In the genomic region with DNA sequence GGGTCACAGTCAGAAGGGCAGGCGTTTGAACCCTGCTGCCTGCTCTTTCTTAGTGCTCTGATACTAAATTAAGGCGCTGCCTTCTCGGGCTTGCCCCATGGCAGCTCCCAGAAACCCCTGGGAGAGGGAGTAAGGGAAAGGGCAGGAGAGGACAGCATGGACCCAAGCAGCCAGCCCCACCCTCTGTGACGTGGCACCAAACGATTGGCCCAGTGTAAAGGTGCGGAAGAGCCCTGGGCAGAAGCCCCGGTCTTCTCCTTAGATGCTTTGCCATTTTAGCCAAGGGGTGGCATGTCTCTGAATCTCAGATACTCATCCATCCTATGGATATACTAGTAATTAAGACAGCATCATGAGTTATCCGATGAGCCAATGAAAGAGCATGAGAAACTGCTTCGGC, we compare ENCODE assay signal across 9 mouse cellular contexts. TPM values are rescaled to one million over a fixed set of nuclear protein-coding genes. Genes with fewer than 3 reads are reported as not detected.
A peak's percentile ranks its signal among the peaks of the same experiment; 100 is the strongest.
DNase-seq lines count a peak whose midpoint lies in the region; ATAC-seq and TF ChIP-seq lines count a peak whose summit lies in the region.
"Had no signal": no experiment of that assay in that cellular context is flagged by ENCODE, and none has a peak within 500 bp of the region (broad histone marks: within the 10 kb centered on the region; RNA-seq: fewer than 3 reads in every experiment).

No protein-coding gene starts in this region.

- no peaks in the 10 kb centered on the region for H3K36me3 ChIP-seq in forebrain, embryonic 11.5 days (ENCODE audit: control insufficient read depth, insufficient read depth, low read length)
- no peaks in the 10 kb centered on the region for H3K36me3 ChIP-seq in forebrain, postnatal 0 days (ENCODE audit: insufficient read depth)
- no peaks in the 10 kb centered on the region for H3K36me3 ChIP-seq in midbrain, embryonic 12.5 days
- H3K36me3 ChIP-seq in midbrain, postnatal 0 days (ENCODE audit: insufficient read depth, low read length) = no peaks in the 10 kb centered on the region
- H3K36me3 ChIP-seq in stomach, embryonic 16.5 days (ENCODE audit: control insufficient read depth, insufficient read depth, low read length) = no peaks in the 10 kb centered on the region
- H3K36me3 ChIP-seq: forebrain, embryonic 15.5 days had no signal

- H3K27ac ChIP-seq in forebrain, embryonic 11.5 days (ENCODE audit: low read depth, low read length) = no peak overlapping the region
- no peak overlapping the region for H3K27ac ChIP-seq in forebrain, postnatal 0 days (ENCODE audit: low read depth, low read length)
- peak overlapping the region; percentile 35; the same call in 1 of the 2 replicates for H3K27ac ChIP-seq in midbrain, embryonic 12.5 days (replicated peaks)
- no peak overlapping the region for H3K27ac ChIP-seq in midbrain, postnatal 0 days (ENCODE audit: low read depth, low read length)
- no peak overlapping the region for H3K27ac ChIP-seq in stomach, embryonic 16.5 days (ENCODE audit: low read length)
- H3K27ac ChIP-seq: forebrain, embryonic 15.5 days had no signal

- H3K4me1 ChIP-seq in forebrain, embryonic 11.5 days (replicated peaks; ENCODE audit: control insufficient read depth, insufficient read depth, low read length) = peaks cover 17% of the 10 kb centered on the region; the same call in 1 of the 2 replicates
- H3K4me1 ChIP-seq in forebrain, postnatal 0 days (ENCODE audit: insufficient read depth) = peaks cover 12% of the 10 kb centered on the region
- H3K4me1 ChIP-seq in midbrain, embryonic 12.5 days = peaks cover 33% of the 10 kb centered on the region
- no peaks in the 10 kb centered on the region for H3K4me1 ChIP-seq in midbrain, postnatal 0 days (ENCODE audit: insufficient read depth, low read length)
- H3K4me1 ChIP-seq in stomach, embryonic 16.5 days (ENCODE audit: control insufficient read depth, insufficient read depth, low read length) = no peaks in the 10 kb centered on the region; the same call in 1 of the 2 replicates

- no peak for ATAC-seq in forebrain, embryonic 11.5 days (replicated peaks; ENCODE audit: low FRiP score)
- no peak for ATAC-seq in forebrain, postnatal 0 days
- no peak for ATAC-seq in midbrain, embryonic 12.5 days (ENCODE audit: low FRiP score, low read depth)
- ATAC-seq in midbrain, postnatal 0 days (ENCODE audit: low FRiP score) = no peak
- ATAC-seq in stomach, embryonic 16.5 days (ENCODE audit: insufficient read depth, low FRiP score) = peak; percentile 75; the same call in 1 of the 2 replicates
- ATAC-seq: forebrain, embryonic 15.5 days had no signal

- H3K9me3 ChIP-seq in forebrain, embryonic 11.5 days (ENCODE audit: control insufficient read depth, low read length) = no peaks in the 10 kb centered on the region
- no peaks in the 10 kb centered on the region for H3K9me3 ChIP-seq in forebrain, postnatal 0 days (ENCODE audit: low read length)
- no peaks in the 10 kb centered on the region for H3K9me3 ChIP-seq in midbrain, embryonic 12.5 days
- no peaks in the 10 kb centered on the region for H3K9me3 ChIP-seq in midbrain, postnatal 0 days (ENCODE audit: low read length)
- H3K9me3 ChIP-seq in stomach, embryonic 16.5 days (replicated peaks; ENCODE audit: control insufficient read depth, low read length) = no peaks in the 10 kb centered on the region
- H3K9me3 ChIP-seq: forebrain, embryonic 15.5 days had no signal

- H3K4me3 ChIP-seq in forebrain, embryonic 11.5 days (ENCODE audit: low read depth, low read length) = no peak overlapping the region
- H3K4me3 ChIP-seq in forebrain, postnatal 0 days (ENCODE audit: low read depth, low read length) = no peak overlapping the region
- H3K4me3 ChIP-seq in midbrain, embryonic 12.5 days = no peak overlapping the region
- H3K4me3 ChIP-seq in midbrain, postnatal 0 days (ENCODE audit: low read depth, low read length) = no peak overlapping the region
- H3K4me3 ChIP-seq in stomach, embryonic 16.5 days (replicated peaks; ENCODE audit: low read length) = no peak overlapping the region
- H3K4me3 ChIP-seq: forebrain, embryonic 15.5 days had no signal

- no peak overlapping the region for H3K4me2 ChIP-seq in forebrain, embryonic 11.5 days (ENCODE audit: low read depth, low read length, severe bottlenecking)
- H3K4me2 ChIP-seq in forebrain, postnatal 0 days (ENCODE audit: low read depth) = no peak overlapping the region
- H3K4me2 ChIP-seq in midbrain, embryonic 12.5 days (replicated peaks) = no peak overlapping the region
- H3K4me2 ChIP-seq in midbrain, postnatal 0 days (ENCODE audit: low read depth, low read length, poor library complexity, severe bottlenecking) = no peak overlapping the region
- no peak overlapping the region for H3K4me2 ChIP-seq in stomach, embryonic 16.5 days (ENCODE audit: low read depth, low read length)
- H3K4me2 ChIP-seq: forebrain, embryonic 15.5 days had no signal

- 41% methylated on average over 9 of the region's 9 CpGs for WGBS in forebrain, embryonic 11.5 days
- WGBS in forebrain, postnatal 0 days = 51% methylated on average over 9 of the region's 9 CpGs
- 41% methylated on average over 9 of the region's 9 CpGs for WGBS in midbrain, embryonic 12.5 days
- 42% methylated on average over 9 of the region's 9 CpGs for WGBS in midbrain, postnatal 0 days
- 30% methylated on average over 9 of the region's 9 CpGs for WGBS in stomach, embryonic 16.5 days

- DNase-seq in forebrain, embryonic 11.5 days (ENCODE audit: low spot score) = peak; percentile 63
- no peak for DNase-seq in forebrain, postnatal 0 days
- no peak for DNase-seq in midbrain, postnatal 0 days (ENCODE audit: low spot score)
- DNase-seq in kidney, postnatal 4 days = peak; percentile 60 to 65
- DNase-seq in frontal cortex, adult 2 months (ENCODE audit: extremely low spot score in 1 of 2, low spot score in 1 of 2) = no peak
- DNase-seq in spleen, postnatal 14 days (ENCODE audit: low spot score in 2 of 2) = no peak

- H3K27me3 ChIP-seq in forebrain, embryonic 11.5 days (ENCODE audit: control insufficient read depth, insufficient read depth, low read length) = no peaks in the 10 kb centered on the region
- no peaks in the 10 kb centered on the region for H3K27me3 ChIP-seq in forebrain, postnatal 0 days (ENCODE audit: insufficient read depth, low read length)
- H3K27me3 ChIP-seq in midbrain, embryonic 12.5 days = no peaks in the 10 kb centered on the region
- no peaks in the 10 kb centered on the region for H3K27me3 ChIP-seq in midbrain, postnatal 0 days (ENCODE audit: insufficient read depth, low read length)
- H3K27me3 ChIP-seq in stomach, embryonic 16.5 days (ENCODE audit: control insufficient read depth, insufficient read depth, low read length) = no peaks in the 10 kb centered on the region
- H3K27me3 ChIP-seq: forebrain, embryonic 15.5 days had no signal

- H3K9ac ChIP-seq in forebrain, embryonic 11.5 days (ENCODE audit: low read length) = no peak overlapping the region
- no peak overlapping the region for H3K9ac ChIP-seq in forebrain, postnatal 0 days
- H3K9ac ChIP-seq in midbrain, embryonic 12.5 days (replicated peaks) = no peak overlapping the region
- no peak overlapping the region for H3K9ac ChIP-seq in midbrain, postnatal 0 days (replicated peaks; ENCODE audit: low read length, poor library complexity, severe bottlenecking)
- no peak overlapping the region for H3K9ac ChIP-seq in stomach, embryonic 16.5 days (ENCODE audit: low read length)
- H3K9ac ChIP-seq: forebrain, embryonic 15.5 days had no signal

- no peak for TF ChIP-seq CTCF in forebrain, postnatal 0 days (IDR thresholded peaks at IDR 0.05; ENCODE audit: low read depth)
- TF ChIP-seq CTCF in midbrain, postnatal 0 days (IDR thresholded peaks at IDR 0.05) = no peak

RNA-seq across cellular contexts. Expression of a gene that starts 21.3 kb away (rescaled TPM):
- 202 and 219 TPM in 2 replicates for polyA plus RNA-seq in forebrain, embryonic 11.5 days (2014; fragmentation: Nextera tagmentation; extraction: Ambion mirVana)
- total RNA-seq in forebrain, postnatal 0 days (2014; rRNA removed) = 53.8 and 65.9 TPM in 2 replicates
- polyA plus RNA-seq in forebrain, postnatal 0 days (2015; fragmentation: Nextera tagmentation; extraction: Ambion mirVana) = 48.2 and 49.9 TPM in 2 replicates
- 211 and 227 TPM in 2 replicates for polyA plus RNA-seq in midbrain, embryonic 12.5 days (2016; fragmentation: Nextera tagmentation; extraction: Ambion mirVana)
- total RNA-seq in midbrain, postnatal 0 days (2014; rRNA removed) = 72.5 and 82.9 TPM in 2 replicates
- 41.1 and 52.1 TPM in 2 replicates for polyA plus RNA-seq in midbrain, postnatal 0 days (2015; fragmentation: Nextera tagmentation; extraction: Ambion mirVana)
- 3.5 and 4.9 TPM in 2 replicates for polyA plus RNA-seq in stomach, embryonic 16.5 days (2015; fragmentation: Nextera tagmentation; extraction: Ambion mirVana)
- polyA plus RNA-seq in frontal cortex, adult 2 months (2012; rRNA removed) = 58.3 and 61.5 TPM in 2 replicates

RNA-seq across cellular contexts. Expression of a gene that starts 58.0 kb away (rescaled TPM):
- polyA plus RNA-seq in forebrain, embryonic 11.5 days (2014; fragmentation: Nextera tagmentation; extraction: Ambion mirVana) = not detected in 2 replicates
- total RNA-seq in forebrain, postnatal 0 days (2014; rRNA removed) = not detected in 2 replicates
- not detected in 2 replicates for polyA plus RNA-seq in forebrain, postnatal 0 days (2015; fragmentation: Nextera tagmentation; extraction: Ambion mirVana)
- polyA plus RNA-seq in midbrain, embryonic 12.5 days (2016; fragmentation: Nextera tagmentation; extraction: Ambion mirVana) = not detected in 2 replicates
- not detected in 2 replicates for total RNA-seq in midbrain, postnatal 0 days (2014; rRNA removed)
- polyA plus RNA-seq in midbrain, postnatal 0 days (2015; fragmentation: Nextera tagmentation; extraction: Ambion mirVana) = not detected in 2 replicates
- 16.6 and 20.5 TPM in 2 replicates for polyA plus RNA-seq in stomach, embryonic 16.5 days (2015; fragmentation: Nextera tagmentation; extraction: Ambion mirVana)
- polyA plus RNA-seq in frontal cortex, adult 2 months (2012; rRNA removed) = not detected in 2 replicates
- polyA plus RNA-seq: forebrain, embryonic 15.5 days had no signal

RNA-seq across cellular contexts. Expression of a gene that starts 59.3 kb away (rescaled TPM):
- polyA plus RNA-seq in forebrain, embryonic 11.5 days (2014; fragmentation: Nextera tagmentation; extraction: Ambion mirVana) = 674 and 731 TPM in 2 replicates
- 628 and 701 TPM in 2 replicates for total RNA-seq in forebrain, postnatal 0 days (2014; rRNA removed)
- 1,510 and 1,858 TPM in 2 replicates for polyA plus RNA-seq in forebrain, postnatal 0 days (2015; fragmentation: Nextera tagmentation; extraction: Ambion mirVana)
- polyA plus RNA-seq in midbrain, embryonic 12.5 days (2016; fragmentation: Nextera tagmentation; extraction: Ambion mirVana) = 768 and 803 TPM in 2 replicates
- 1,189 and 1,342 TPM in 2 replicates for total RNA-seq in midbrain, postnatal 0 days (2014; rRNA removed)
- 1,504 and 1,624 TPM in 2 replicates for polyA plus RNA-seq in midbrain, postnatal 0 days (2015; fragmentation: Nextera tagmentation; extraction: Ambion mirVana)
- 927 and 1,043 TPM in 2 replicates for polyA plus RNA-seq in stomach, embryonic 16.5 days (2015; fragmentation: Nextera tagmentation; extraction: Ambion mirVana)
- 2,228 and 3,541 TPM in 2 replicates for polyA plus RNA-seq in frontal cortex, adult 2 months (2012; rRNA removed)

Comparison
In these comparisons a context has a peak if more than half of its experiments do, and no peak if none do; other contexts are left out.
1. DNase-seq: peak in forebrain, embryonic 11.5 days (single experiment) and kidney, postnatal 4 days (2 of 2); none in forebrain, postnatal 0 days (single experiment), midbrain, postnatal 0 days (single experiment), frontal cortex, adult 2 months (0 of 2) and spleen, postnatal 14 days (0 of 2).
2. RNA of a gene that starts 58.0 kb away (polyA plus RNA-seq): 16.6 to 20.5 TPM in stomach, embryonic 16.5 days; not detected in midbrain, embryonic 12.5 days, not detected in midbrain, postnatal 0 days, not detected in forebrain, embryonic 11.5 days, not detected in forebrain, postnatal 0 days and not detected in frontal cortex, adult 2 months; every median in the first group is over 10 times any median in the second.